Mouse (Mus musculus) stomach, postnatal 0 days (tissue): ENCODE measurements at regions not wholly inside any gene's neighbourhood (a gene's known extent, or its start where the extent isn't known, plus 50 kb on each side); places are given as distances from the start of the nearest gene placed in this dataset.
"Not testable (repeated sequence)": the region's sequence is repeated elsewhere in the genome, so short reads cannot be mapped to it uniquely, and the experiment has no call there.

Experiments
- CTCF ChIP-seq: IDR thresholded peaks from 2 replicates; pipeline ENCODE4 v1.5.1; 2016; ENCODE audit warnings: antibody characterized with exemption, low read depth, mild to moderate bottlenecking, moderate library complexity
- EP300 ChIP-seq: optimal IDR thresholded peaks from 2 replicates; pipeline ENCODE3; 2016; ENCODE audit warnings: antibody characterized with exemption

- not testable (repeated sequence) for TF ChIP-seq EP300, CTCF
Observed at GRCm38 (mm10) chr17:6515128-6515527, 85.2 kb downstream of the Dynlt1b start.
